ENCODE assay signal across 22 mouse cellular contexts in the genomic region with DNA sequence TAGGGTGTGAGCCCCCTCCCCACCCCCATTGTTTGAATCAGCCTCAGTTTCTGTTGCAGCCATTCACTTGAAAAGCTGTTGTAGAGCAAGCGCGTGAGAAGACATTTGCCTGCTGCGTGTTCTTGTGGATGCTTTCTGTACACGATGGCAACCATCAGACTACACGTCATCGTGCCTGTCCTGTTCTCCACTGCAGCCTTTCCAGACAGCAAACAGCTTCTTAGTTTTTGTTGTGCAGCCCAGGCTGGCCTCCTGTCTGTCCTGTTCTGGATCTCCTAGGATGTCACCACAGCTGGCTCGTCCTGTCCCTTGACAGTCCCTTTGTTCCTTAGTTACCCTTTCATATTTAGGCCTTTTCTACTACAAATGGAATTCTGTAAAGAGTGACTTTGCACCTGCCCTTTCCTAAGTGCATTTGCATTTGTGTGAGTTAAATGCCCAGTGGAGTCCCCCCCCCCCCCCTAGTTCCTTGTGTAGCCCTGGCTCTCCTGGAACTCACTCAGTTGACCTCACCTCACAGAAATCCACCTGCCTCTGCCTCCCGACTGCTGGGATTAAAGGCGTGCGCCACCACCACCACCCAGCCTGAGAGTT. TPM values are rescaled to one million over a fixed set of nuclear protein-coding genes. Genes with fewer than 3 reads are reported as not detected.
DNase-seq lines count a peak whose midpoint lies in the region; ATAC-seq and TF ChIP-seq lines count a peak whose summit lies in the region.
"Had no signal": no experiment of that assay in that cellular context is flagged by ENCODE, and none has a peak within 500 bp of the region (broad histone marks: within the 10 kb centered on the region; RNA-seq: fewer than 3 reads in every experiment).

No protein-coding gene starts in this region.

- no peaks in the 10 kb centered on the region; the same call in 1 of the 2 replicates for H3K36me3 ChIP-seq in heart, postnatal 0 days (replicated peaks; ENCODE audit: control insufficient read depth, insufficient read depth, low read length)
- H3K36me3 ChIP-seq in midbrain, embryonic 14.5 days (ENCODE audit: control insufficient read depth, insufficient read depth, low read length): no peaks in the 10 kb centered on the region
- peaks cover 3% of the 10 kb centered on the region; the same call in 1 of the 2 replicates for H3K36me3 ChIP-seq in midbrain, embryonic 11.5 days (ENCODE audit: control insufficient read depth, insufficient read depth, low read length)
- no peaks in the 10 kb centered on the region for H3K36me3 ChIP-seq in lung, postnatal 0 days (ENCODE audit: insufficient read depth, low read length)
- peaks cover 25% of the 10 kb centered on the region for H3K36me3 ChIP-seq in embryonic facial prominence, embryonic 10.5 days (replicated peaks)
- H3K36me3 ChIP-seq: heart, embryonic 15.5 days; hindbrain, embryonic 15.5 days had no signal

- WGBS in heart, postnatal 0 days: 65% methylated on average over 10 of the region's 10 CpGs
- WGBS in midbrain, embryonic 14.5 days: 69% methylated on average over 10 of the region's 10 CpGs
- WGBS in midbrain, embryonic 11.5 days: 85% methylated on average over 10 of the region's 10 CpGs
- WGBS in lung, postnatal 0 days: 77% methylated on average over 10 of the region's 10 CpGs
- 92% methylated on average over 10 of the region's 10 CpGs for WGBS in embryonic facial prominence, embryonic 10.5 days

- H3K9ac ChIP-seq in heart, postnatal 0 days (replicated peaks; ENCODE audit: low read depth, low read length): no peak overlapping the region
- no peak overlapping the region for H3K9ac ChIP-seq in midbrain, embryonic 14.5 days (replicated peaks; ENCODE audit: low read length)
- H3K9ac ChIP-seq in midbrain, embryonic 11.5 days (ENCODE audit: low read length): no peak overlapping the region
- H3K9ac ChIP-seq in lung, postnatal 0 days (replicated peaks; ENCODE audit: low read depth): no peak overlapping the region
- H3K9ac ChIP-seq: heart, embryonic 15.5 days; hindbrain, embryonic 15.5 days; liver, postnatal 0 days had no signal

- no peak for DNase-seq in heart, postnatal 0 days (ENCODE audit: low spot score)
- DNase-seq in heart, adult 18-20 months: no peak
- DNase-seq in midbrain, embryonic 14.5 days: no peak
- DNase-seq in midbrain, embryonic 11.5 days (ENCODE audit: low spot score, missing footprints): no peak
- DNase-seq in lung, postnatal 0 days (ENCODE audit: low spot score): peak; percentile 73
- no peak for DNase-seq in embryonic facial prominence, embryonic 10.5 days (ENCODE audit: low spot score)
- DNase-seq in cerebellum, postnatal 10 days: no peak
- DNase-seq: adrenal gland, postnatal 10 days; cerebellum, adult 9-10 months; gastrocnemius, postnatal 10 days; kidney, adult 9 months; kidney, postnatal 14 days; liver, postnatal 0 days; right cerebral cortex, adult 18-20 months; right cerebral cortex, postnatal 4 days; thymus, postnatal 14 days had no signal

- no peak for TF ChIP-seq CTCF in heart, postnatal 0 days (IDR thresholded peaks at IDR 0.05; ENCODE audit: low read depth)
- TF ChIP-seq CTCF in lung, postnatal 0 days (IDR thresholded peaks at IDR 0.05): no peak

- H3K9me3 ChIP-seq in heart, postnatal 0 days (replicated peaks; ENCODE audit: control insufficient read depth, low read length): no peaks in the 10 kb centered on the region
- H3K9me3 ChIP-seq in midbrain, embryonic 14.5 days (ENCODE audit: control insufficient read depth, low read length): no peaks in the 10 kb centered on the region
- H3K9me3 ChIP-seq in midbrain, embryonic 11.5 days (ENCODE audit: control insufficient read depth, low read length): no peaks in the 10 kb centered on the region
- H3K9me3 ChIP-seq in lung, postnatal 0 days (ENCODE audit: low read length): no peaks in the 10 kb centered on the region
- no peaks in the 10 kb centered on the region for H3K9me3 ChIP-seq in embryonic facial prominence, embryonic 10.5 days
- H3K9me3 ChIP-seq: forebrain, embryonic 10.5 days; heart, embryonic 15.5 days; hindbrain, embryonic 15.5 days; limb, embryonic 10.5 days had no signal

- no peak overlapping the region for H3K4me3 ChIP-seq in heart, postnatal 0 days (ENCODE audit: low read depth, low read length)
- H3K4me3 ChIP-seq in midbrain, embryonic 14.5 days (replicated peaks; ENCODE audit: low read depth, low read length): no peak overlapping the region
- H3K4me3 ChIP-seq in midbrain, embryonic 11.5 days (ENCODE audit: low read depth, low read length): no peak overlapping the region
- no peak overlapping the region for H3K4me3 ChIP-seq in lung, postnatal 0 days (ENCODE audit: low read depth, low read length)
- no peak overlapping the region for H3K4me3 ChIP-seq in embryonic facial prominence, embryonic 10.5 days
- H3K4me3 ChIP-seq: forebrain, embryonic 10.5 days; hindbrain, embryonic 15.5 days; limb, embryonic 10.5 days had no signal

- H3K4me1 ChIP-seq in heart, postnatal 0 days (ENCODE audit: control insufficient read depth, insufficient read depth): no peaks in the 10 kb centered on the region
- peaks cover 11% of the 10 kb centered on the region for H3K4me1 ChIP-seq in midbrain, embryonic 14.5 days (ENCODE audit: control insufficient read depth, insufficient read depth, low read length)
- peaks cover 9% of the 10 kb centered on the region for H3K4me1 ChIP-seq in midbrain, embryonic 11.5 days (ENCODE audit: control insufficient read depth, insufficient read depth, low read length)
- peaks cover 10% of the 10 kb centered on the region for H3K4me1 ChIP-seq in lung, postnatal 0 days (ENCODE audit: insufficient read depth, low read depth, low read length)
- peaks cover 6% of the 10 kb centered on the region for H3K4me1 ChIP-seq in embryonic facial prominence, embryonic 10.5 days
- H3K4me1 ChIP-seq: limb, embryonic 10.5 days had no signal

- no peak overlapping the region for H3K4me2 ChIP-seq in heart, postnatal 0 days (ENCODE audit: low read depth, low read length)
- H3K4me2 ChIP-seq in midbrain, embryonic 14.5 days (ENCODE audit: low read length): no peak overlapping the region
- H3K4me2 ChIP-seq in midbrain, embryonic 11.5 days: no peak overlapping the region
- no peak overlapping the region for H3K4me2 ChIP-seq in lung, postnatal 0 days (replicated peaks; ENCODE audit: low read depth, low read length)
- H3K4me2 ChIP-seq: hindbrain, embryonic 15.5 days had no signal

- no peak for TF ChIP-seq EP300 in heart, postnatal 0 days (IDR thresholded peaks at IDR 0.05; ENCODE audit: low read depth)
- no peak for TF ChIP-seq EP300 in lung, postnatal 0 days (IDR thresholded peaks at IDR 0.05)

- H3K27me3 ChIP-seq in heart, postnatal 0 days (ENCODE audit: control insufficient read depth, insufficient read depth, low read length): no peaks in the 10 kb centered on the region
- H3K27me3 ChIP-seq in midbrain, embryonic 14.5 days (ENCODE audit: control insufficient read depth, insufficient read depth, low read length): no peaks in the 10 kb centered on the region
- no peaks in the 10 kb centered on the region for H3K27me3 ChIP-seq in midbrain, embryonic 11.5 days (ENCODE audit: control insufficient read depth, insufficient read depth, low read length)
- no peaks in the 10 kb centered on the region for H3K27me3 ChIP-seq in lung, postnatal 0 days (replicated peaks; ENCODE audit: insufficient read depth, low read length)
- no peaks in the 10 kb centered on the region for H3K27me3 ChIP-seq in embryonic facial prominence, embryonic 10.5 days (replicated peaks; ENCODE audit: low read depth, poor library complexity, severe bottlenecking)
- H3K27me3 ChIP-seq: heart, embryonic 15.5 days; hindbrain, embryonic 15.5 days had no signal

- ATAC-seq in heart, postnatal 0 days (ENCODE audit: insufficient read depth, low read depth): peak; percentile 17; the same call in 1 of the 2 replicates
- no peak for ATAC-seq in midbrain, embryonic 14.5 days (ENCODE audit: low FRiP score, low TSS enrichment)
- no peak for ATAC-seq in midbrain, embryonic 11.5 days (ENCODE audit: low FRiP score)
- ATAC-seq in lung, postnatal 0 days: peak; percentile 76
- ATAC-seq: forebrain, embryonic 16.5 days; intestine, embryonic 16.5 days; liver, postnatal 0 days had no signal

- H3K27ac ChIP-seq in heart, postnatal 0 days (ENCODE audit: low read depth): no peak overlapping the region
- H3K27ac ChIP-seq in midbrain, embryonic 14.5 days (replicated peaks; ENCODE audit: low read depth, low read length): 0 out of 2 replicates have a peak overlapping the region, but pooled peaks have one; percentile 8
- no peak overlapping the region for H3K27ac ChIP-seq in midbrain, embryonic 11.5 days (ENCODE audit: low read depth, low read length)
- no peak overlapping the region for H3K27ac ChIP-seq in lung, postnatal 0 days (ENCODE audit: low read length)
- H3K27ac ChIP-seq in embryonic facial prominence, embryonic 10.5 days (replicated peaks): no peak overlapping the region
- H3K27ac ChIP-seq: forebrain, embryonic 10.5 days; heart, embryonic 15.5 days; hindbrain, embryonic 15.5 days; limb, embryonic 10.5 days had no signal

RNA-seq across cellular contexts. Expression of a gene that starts 46.5 kb away (rescaled TPM):
- total RNA-seq in heart, postnatal 0 days (2014; rRNA removed; ENCODE audit: low replicate concordance): 194 and 241 TPM in 2 replicates
- 170 and 210 TPM in 2 replicates for polyA plus RNA-seq in heart, postnatal 0 days (2015; fragmentation: Nextera tagmentation; extraction: Ambion mirVana)
- 100 to 1,000 TPM; 389 to 414 TPM for total RNA-seq in heart, adult 18-20 months (2021)
- polyA plus RNA-seq in midbrain, embryonic 14.5 days (2014; fragmentation: Nextera tagmentation; extraction: Ambion mirVana): 792 and 872 TPM in 2 replicates
- 494 and 495 TPM in 2 replicates for polyA plus RNA-seq in midbrain, embryonic 11.5 days (2014; fragmentation: Nextera tagmentation; extraction: Ambion mirVana)
- 534 and 635 TPM in 2 replicates for polyA plus RNA-seq in lung, postnatal 0 days (2015; fragmentation: Nextera tagmentation; extraction: Ambion mirVana)
- 300 and 325 TPM in 2 replicates for polyA plus RNA-seq in embryonic facial prominence, embryonic 10.5 days (2016; fragmentation: Nextera tagmentation; extraction: Ambion mirVana)

Comparison
In these comparisons a context has a peak if more than half of its experiments do, and no peak if none do; other contexts are left out.
1. ATAC-seq: peak in heart, postnatal 0 days (single experiment) and lung, postnatal 0 days (single experiment); none in midbrain, embryonic 14.5 days (single experiment) and midbrain, embryonic 11.5 days (single experiment).